ENCODE assay signal across 19 mouse cellular contexts in the genomic region with DNA sequence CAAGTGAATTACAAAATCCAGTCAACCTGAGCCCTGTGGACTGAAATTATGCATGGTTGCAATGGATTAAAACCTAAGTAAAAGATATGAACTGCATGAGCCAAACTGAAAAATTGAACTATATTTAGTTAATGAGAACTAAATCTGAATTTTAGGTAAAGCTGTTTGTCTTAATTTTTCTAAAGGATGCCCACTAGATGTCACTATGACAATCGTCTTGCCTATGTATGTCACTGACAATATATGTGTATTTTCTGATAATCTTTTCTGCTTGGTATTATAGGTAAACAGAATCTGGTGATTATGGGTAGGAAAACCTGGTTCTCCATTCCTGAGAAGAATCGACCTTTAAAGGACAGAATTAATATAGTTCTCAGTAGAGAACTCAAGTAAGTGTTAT. TPM values are rescaled to one million over a fixed set of nuclear protein-coding genes. Genes with fewer than 3 reads are reported as not detected.
A peak's percentile ranks its signal among the peaks of the same experiment; 100 is the strongest.
DNase-seq lines count a peak whose midpoint lies in the region; ATAC-seq and TF ChIP-seq lines count a peak whose summit lies in the region.
"Had no signal": no experiment of that assay in that cellular context is flagged by ENCODE, and none has a peak within 500 bp of the region (broad histone marks: within the 10 kb centered on the region; RNA-seq: fewer than 3 reads in every experiment).

No protein-coding gene starts in this region.

- H3K27me3 ChIP-seq in heart, adult 2 months (ENCODE audit: control insufficient read depth, insufficient read depth, low read length): no peaks in the 10 kb centered on the region
- H3K27me3 ChIP-seq in lung, postnatal 0 days (replicated peaks; ENCODE audit: insufficient read depth, low read length): no peaks in the 10 kb centered on the region
- no peaks in the 10 kb centered on the region for H3K27me3 ChIP-seq in Patski
- no peaks in the 10 kb centered on the region for H3K27me3 ChIP-seq in splenic B cell, adult 2 months (ENCODE audit: control insufficient read depth, insufficient read depth, low read length, poor library complexity, severe bottlenecking)

- WGBS in heart, adult 2 months: 36% methylated on average over 2 of the region's 2 CpGs
- 46% methylated on average over 2 of the region's 2 CpGs for WGBS in lung, postnatal 0 days

- CTCF ChIA-PET in Patski (lab: Charles Lee): interaction anchor here (0.9 to 2.1 kb wide), 9 partner anchors 10 to 383 kb away, joined by 3 to 8 read pairs (median 4); no protein-coding TSS in a partner anchor

- no peak for ATAC-seq in lung, postnatal 0 days
- no peak for ATAC-seq in Patski
- ATAC-seq: hindbrain, embryonic 16.5 days had no signal

- no peak for TF ChIP-seq EP300 in heart, adult 2 months (IDR thresholded peaks at IDR 0.05; ENCODE audit: insufficient read depth, low read depth, low read length)
- TF ChIP-seq EP300 in lung, postnatal 0 days (IDR thresholded peaks at IDR 0.05): no peak

- no peak for TF ChIP-seq POLR2A in heart, adult 2 months (IDR thresholded peaks at IDR 0.05; ENCODE audit: insufficient read depth, low read depth, low read length)

- in situ Hi-C loops in Patski (cut with MboI; ENCODE audit: low pct_unique_long_range_greater_than_20kb): loop anchor here (25.0 kb wide), 1 partner anchor 380 kb away; no protein-coding TSS in a partner anchor

- H3K4me2 ChIP-seq in lung, postnatal 0 days (replicated peaks; ENCODE audit: low read depth, low read length): no peak overlapping the region

- H3K9ac ChIP-seq in heart, adult 2 months (ENCODE audit: low read depth, low read length): no peak overlapping the region
- H3K9ac ChIP-seq in lung, postnatal 0 days (replicated peaks; ENCODE audit: low read depth): no peak overlapping the region

- no peaks in the 10 kb centered on the region for H3K36me3 ChIP-seq in heart, adult 2 months (ENCODE audit: control insufficient read depth, insufficient read depth, low read length)
- no peaks in the 10 kb centered on the region for H3K36me3 ChIP-seq in lung, postnatal 0 days (ENCODE audit: insufficient read depth, low read length)
- no peaks in the 10 kb centered on the region for H3K36me3 ChIP-seq in splenic B cell, adult 2 months (ENCODE audit: control insufficient read depth, insufficient read depth, low read length, poor library complexity, severe bottlenecking)

- POLR2A ChIA-PET in Patski (lab: Charles Lee): interaction anchor here (1.2 kb wide), 1 partner anchor 9 kb away, joined by 3 read pairs; no protein-coding TSS in a partner anchor

- no peak overlapping the region for H3K27ac ChIP-seq in heart, adult 2 months
- no peak overlapping the region for H3K27ac ChIP-seq in lung, postnatal 0 days (ENCODE audit: low read length)

- no peaks in the 10 kb centered on the region for H3K79me2 ChIP-seq in heart, adult 2 months (replicated peaks; ENCODE audit: control insufficient read depth, insufficient read depth, low read length)

- no peaks in the 10 kb centered on the region for H3K9me3 ChIP-seq in lung, postnatal 0 days (ENCODE audit: low read length)

- H3K4me3 ChIP-seq in heart, adult 2 months: no peak overlapping the region
- no peak overlapping the region for H3K4me3 ChIP-seq in lung, postnatal 0 days (ENCODE audit: low read depth, low read length)
- H3K4me3 ChIP-seq: erythroblast, embryonic 14.5 days had no signal

- TF ChIP-seq CTCF in heart, adult 2 months (IDR thresholded peaks at IDR 0.05): peak; percentile 53
- TF ChIP-seq CTCF in lung, postnatal 0 days (IDR thresholded peaks at IDR 0.05): peak; percentile 37
- peak; percentile 21 for TF ChIP-seq CTCF in Patski (IDR thresholded peaks at IDR 0.05)

- DNase-seq in heart, adult 2 months: no peak
- DNase-seq in heart, adult 18-20 months: no peak
- DNase-seq in lung, postnatal 0 days (ENCODE audit: low spot score): no peak
- DNase-seq in lung, postnatal 4 days: no peak
- no peak for DNase-seq in Patski (ENCODE audit: low read depth, low spot score)
- DNase-seq in splenic B cell, adult 2 months (ENCODE audit: low read depth, low spot score): peak; percentile 46
- DNase-seq in spleen, postnatal 10 days (ENCODE audit: low spot score in 2 of 2): no peak
- no peak for DNase-seq in urinary bladder, postnatal 25 days (ENCODE audit: low spot score)
- DNase-seq: adrenal gland, postnatal 25 days; cerebellum, adult 11 months; heart, postnatal 14 days; lung, adult 18-20 months; right cerebral cortex, postnatal 14 days had no signal

- intact Hi-C loops in heart, adult 2 months (cut with DNase I): loop anchor here (5.0 kb wide), 1 partner anchor 385 kb away; no protein-coding TSS in a partner anchor

- peaks cover 4% of the 10 kb centered on the region for H3K4me1 ChIP-seq in heart, adult 2 months (ENCODE audit: control insufficient read depth, insufficient read depth, low read length)
- H3K4me1 ChIP-seq in lung, postnatal 0 days (ENCODE audit: insufficient read depth, low read depth, low read length): 0 out of 2 replicates have a peak, but pooled peaks cover 4% of the 10 kb centered on the region

RNA-seq across cellular contexts. Expression of a gene that starts 2.8 kb away (rescaled TPM):
- total RNA-seq in heart, adult 2 months (2021): 1 to 10 TPM; 7.2 to 9.1 TPM
- polyA plus RNA-seq in heart, adult 2 months (2012; rRNA removed): 3.9 and 5.7 TPM in 2 replicates
- total RNA-seq in heart, adult 18-20 months (2021): 10 to 100 TPM in 1 of 2 experiments, 1 to 10 TPM in 1; 8.6 to 10.5 TPM
- polyA plus RNA-seq in lung, postnatal 0 days (2015; fragmentation: Nextera tagmentation; extraction: Ambion mirVana): 11.0 and 11.5 TPM in 2 replicates
- 19.0 TPM for polyA plus RNA-seq in Patski (2021)

RNA-seq across cellular contexts. Expression of a gene that starts 3.1 kb away (rescaled TPM):
- total RNA-seq in heart, adult 2 months (2021): under 1 TPM; 0.78 to 0.84 TPM
- 0.39 and 0.91 TPM in 2 replicates for polyA plus RNA-seq in heart, adult 2 months (2012; rRNA removed)
- 1 to 10 TPM in 1 of 2 experiments, under 1 TPM in 1; 0.77 to 1.2 TPM for total RNA-seq in heart, adult 18-20 months (2021)
- polyA plus RNA-seq in lung, postnatal 0 days (2015; fragmentation: Nextera tagmentation; extraction: Ambion mirVana): 2.7 and 3.6 TPM in 2 replicates
- 7.8 TPM for polyA plus RNA-seq in Patski (2021)

RNA-seq across cellular contexts. Expression of a gene that starts 51.9 kb away (rescaled TPM):
- total RNA-seq in heart, adult 2 months (2021): not detected
- polyA plus RNA-seq in heart, adult 2 months (2012; rRNA removed): not detected in 2 replicates
- total RNA-seq in heart, adult 18-20 months (2021): not detected
- polyA plus RNA-seq in lung, postnatal 0 days (2015; fragmentation: Nextera tagmentation; extraction: Ambion mirVana): 0.25 and 0.79 TPM in 2 replicates
- polyA plus RNA-seq in Patski (2021): not detected
- total RNA-seq: adrenal gland, postnatal 25 days; common myeloid progenitor, adult 5-6 weeks; heart, postnatal 14 days; layer of hippocampus, postnatal 14 days; left cerebral cortex, postnatal 36 days; megakaryocyte, adult 5-6 weeks had no signal
- polyA plus RNA-seq: erythroblast, embryonic 14.5 days had no signal
